Mouse (Mus musculus): ENCODE results near the gene Stard10. TPM values are rescaled to one million over a fixed set of nuclear protein-coding genes. Genes with fewer than 3 reads are reported as not detected.
A peak's percentile ranks its signal among the peaks of the same experiment; 100 is the strongest.

Stard10 gene
- total and polyA plus RNA-seq, 3 experiments, result 27.6 to 78.1 (median 29.9) TPM

- no peak for DNase-seq
These were observed 56.2 kb downstream of the Stard10 start for GRCm38 (mm10) chr7:101373082-101373481.

GRCm38 (mm10) chr7:101374155-101374554 is 57.3 kb downstream of the Stard10 start:
- DNase-seq, result no peak

GRCm38 (mm10) chr7:101376701-101377340 is 59.9 kb downstream of the Stard10 start:
- no peak for DNase-seq

- peak; percentile 77 for DNase-seq
These were observed 60.9 kb downstream of the Stard10 start for GRCm38 (mm10) chr7:101377741-101378262.

- DNase-seq, result no peak
These were observed 61.4 kb downstream of the Stard10 start for GRCm38 (mm10) chr7:101378285-101378684.

GRCm38 (mm10) chr7:101378796-101379465 is 62.0 kb downstream of the Stard10 start:
- DNase-seq, result no peak

GRCm38 (mm10) chr7:101379732-101380131 is 62.8 kb downstream of the Stard10 start:
- no peak for DNase-seq

- DNase-seq, result no peak
These were observed 64.6 kb downstream of the Stard10 start for GRCm38 (mm10) chr7:101381512-101381911.

- peak; percentile 59 for DNase-seq
These were observed 65.5 kb downstream of the Stard10 start for GRCm38 (mm10) chr7:101382378-101382777.

GRCm38 (mm10) chr7:101383756-101384155 is 66.9 kb downstream of the Stard10 start:
- DNase-seq, result peak; percentile 31

- no peak for DNase-seq
These were observed 68.0 kb downstream of the Stard10 start for GRCm38 (mm10) chr7:101384931-101385330.

- no peak for DNase-seq
These were observed 68.4 kb downstream of the Stard10 start for GRCm38 (mm10) chr7:101385331-101385733.

- no peak for DNase-seq
These were observed 69.1 kb downstream of the Stard10 start for GRCm38 (mm10) chr7:101385866-101386452.

- no peak for DNase-seq
These were observed 72.4 kb downstream of the Stard10 start for GRCm38 (mm10) chr7:101389256-101389655.

- no peak for DNase-seq
These were observed 75.1 kb downstream of the Stard10 start for GRCm38 (mm10) chr7:101391909-101392479.

- no peak for DNase-seq
These were observed 76.1 kb downstream of the Stard10 start for GRCm38 (mm10) chr7:101393015-101393414.

GRCm38 (mm10) chr7:101393694-101394504 is 77.0 kb downstream of the Stard10 start:
- peak; percentile 52 for DNase-seq

GRCm38 (mm10) chr7:101394569-101394968 is 77.7 kb downstream of the Stard10 start:
- DNase-seq, result no peak

- DNase-seq, result no peak
These were observed 78.6 kb downstream of the Stard10 start for GRCm38 (mm10) chr7:101395471-101395870.
